Mouse (Mus musculus) kidney, adult 2 months (tissue): ENCODE results near the gene Bdp1.

Experiments used
- CTCF ChIP-seq: fragments of 200-500 bp; conservative IDR thresholded peaks from 2 replicates; pipeline ENCODE4 v1.5.1; 2011; ENCODE audit warnings: low read depth, mild to moderate bottlenecking, control low read depth, low read length, moderate library complexity, mixed read lengths; ENCODE audit not compliant: insufficient read depth, insufficient read length
- POLR2A ChIP-seq: fragments of 200-500 bp; IDR thresholded peaks from one replicate; pipeline ENCODE4 v1.6.1; 2011; ENCODE audit warnings: low read depth, low read length, control low read depth

GRCm38 (mm10) chr13:100125258-100125643, 21.4 kb upstream of the Bdp1 start:
- TF ChIP-seq POLR2A (no peak), CTCF (no peak)
